Mouse (Mus musculus) cerebellum, adult 8-10 months (tissue): Measurements from ENCODE around the gene Myl9.

ENCODE experiments used
- DNase-seq: peaks from one replicate; pipeline ENCODE4 v3.0.0; 2022

Gene Myl9

DNA sequence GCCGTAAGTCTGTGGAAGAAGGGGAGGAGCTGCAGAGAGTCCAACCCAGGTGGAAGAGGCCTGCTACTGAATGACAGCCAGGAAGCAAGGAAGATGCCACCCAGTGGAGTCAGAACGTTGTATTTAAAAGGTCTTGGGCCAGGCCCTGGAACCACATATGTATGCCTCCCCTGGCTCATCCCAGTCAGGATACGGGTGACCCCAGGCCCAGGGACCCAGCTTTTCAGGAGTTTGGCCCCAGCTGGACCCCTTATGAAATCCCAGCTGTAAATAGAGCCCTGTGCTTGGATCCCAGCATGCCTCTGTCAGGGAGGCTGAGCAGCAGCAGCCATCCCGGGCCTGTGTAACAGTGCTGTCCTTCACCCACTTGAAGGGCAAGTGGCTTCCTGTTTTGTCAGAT lies 10.5 kb upstream of the Myl9 start:
- DNase-seq: no peak

DNA sequence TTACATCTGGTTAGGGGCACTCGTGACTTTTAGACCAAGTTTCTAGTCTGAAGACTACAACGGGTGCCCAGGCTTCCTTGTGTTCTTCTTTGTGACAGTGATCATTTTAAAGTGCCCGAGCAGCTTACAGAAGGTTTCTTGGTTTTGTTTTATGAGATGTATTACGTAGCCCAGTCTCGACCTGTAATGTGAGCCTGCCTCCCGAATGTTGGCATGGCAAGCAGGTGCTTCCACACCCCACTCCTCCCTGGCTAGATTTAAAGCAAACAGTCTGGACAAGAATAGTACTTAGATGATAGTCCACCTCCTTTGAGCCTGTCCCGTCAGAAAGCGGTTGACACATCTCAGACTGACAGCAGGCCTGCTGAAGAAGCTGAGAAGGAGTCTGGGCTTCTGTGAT lies 9.6 kb upstream of the Myl9 start:
- no peak for DNase-seq

DNA sequence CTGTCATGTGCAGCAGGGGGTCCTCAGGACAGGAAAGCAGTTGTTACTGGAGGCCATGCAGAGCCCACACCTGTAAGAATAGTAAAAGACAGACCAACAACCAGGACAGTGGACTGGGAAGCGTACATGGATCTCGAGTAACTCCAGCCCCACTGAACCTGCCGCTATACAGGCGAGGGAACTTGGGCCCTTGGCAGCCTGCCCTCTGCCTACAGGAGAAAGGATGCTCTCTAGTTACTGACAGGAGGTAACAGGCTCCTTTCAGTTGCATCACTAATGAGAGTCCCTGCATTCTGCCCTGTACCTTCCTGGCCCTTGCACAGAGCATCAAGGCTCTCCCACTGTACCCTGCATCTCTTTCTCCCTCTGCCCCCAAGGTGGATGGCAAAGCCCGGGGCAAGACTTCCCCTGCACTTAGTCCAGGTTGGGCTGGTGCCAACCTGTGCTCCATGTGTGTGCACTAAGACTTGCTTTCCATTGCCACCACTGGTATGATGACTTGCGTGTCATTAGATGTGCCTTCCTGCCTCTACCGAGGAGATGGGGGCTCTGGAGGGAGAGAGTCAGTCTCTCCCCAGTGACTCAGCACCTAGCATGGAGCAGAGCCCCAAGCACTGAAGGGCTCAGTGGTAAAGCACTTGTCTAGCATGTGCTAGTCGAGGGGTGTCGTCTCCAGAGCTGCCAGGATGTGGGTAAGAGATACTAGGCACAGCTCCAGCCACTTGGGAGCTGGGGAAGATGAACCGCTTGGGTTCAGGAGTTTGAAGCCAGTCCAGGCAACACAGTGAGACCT lies 8.8 kb upstream of the Myl9 start:
- DNase-seq: no peak

DNA sequence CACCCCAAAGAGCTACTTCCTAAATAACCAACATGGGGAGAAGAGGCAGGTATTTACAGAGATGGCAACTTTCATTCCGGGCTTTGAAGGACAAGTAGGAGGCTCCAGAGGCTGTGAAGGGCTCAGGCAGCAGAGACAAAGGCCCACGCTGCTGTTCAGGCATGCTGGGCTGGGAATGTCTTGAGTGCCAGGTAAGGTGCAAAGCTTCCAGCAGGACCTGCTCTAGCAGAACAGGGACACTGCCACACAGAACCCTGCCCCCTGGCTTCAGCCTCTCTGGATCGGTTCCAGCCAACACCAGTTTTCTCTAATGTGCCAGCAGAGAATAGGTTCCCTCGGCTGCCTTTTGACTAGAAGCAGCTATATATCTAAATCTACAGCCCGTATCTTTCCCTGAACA lies 8.1 kb upstream of the Myl9 start:
- DNase-seq: no peak

DNA sequence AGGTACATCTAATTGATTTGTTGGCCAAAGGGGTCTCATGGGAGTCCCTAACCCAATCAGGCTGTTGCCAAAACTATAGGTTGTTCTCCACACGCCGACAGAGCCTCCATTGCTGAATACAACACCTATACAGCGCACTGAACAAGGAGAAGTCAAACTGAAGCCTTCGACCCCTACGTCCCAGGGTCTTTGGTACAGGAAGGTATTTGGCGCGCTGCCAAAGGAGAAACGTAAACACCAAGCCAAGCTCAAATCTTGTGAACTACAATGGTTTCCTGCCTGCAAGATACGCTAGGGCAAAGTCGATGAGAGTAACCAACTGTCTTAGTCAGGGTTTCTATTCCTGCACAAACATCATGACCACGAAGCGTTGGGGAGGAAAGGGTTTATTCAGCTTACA lies 5.9 kb upstream of the Myl9 start:
- no peak for DNase-seq

DNA sequence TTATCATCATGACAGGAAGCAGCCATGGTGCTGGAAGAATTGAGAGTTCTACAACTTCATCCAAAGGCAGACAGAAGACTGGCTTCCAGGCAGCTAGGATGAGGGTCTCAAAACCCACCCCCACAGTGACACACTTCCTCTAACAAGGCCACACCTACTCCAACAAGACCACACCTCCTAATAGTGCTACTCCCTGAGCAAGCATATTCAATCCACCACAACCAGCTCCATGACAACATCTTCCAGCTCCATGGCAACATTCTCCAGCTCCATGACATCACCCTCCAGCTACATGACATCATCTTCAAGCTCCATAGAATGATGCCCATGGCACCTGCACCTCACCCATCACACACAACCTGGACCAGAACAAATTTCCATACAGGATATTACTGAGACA lies 1.8 kb upstream of the Myl9 start:
- no peak for DNase-seq

DNA sequence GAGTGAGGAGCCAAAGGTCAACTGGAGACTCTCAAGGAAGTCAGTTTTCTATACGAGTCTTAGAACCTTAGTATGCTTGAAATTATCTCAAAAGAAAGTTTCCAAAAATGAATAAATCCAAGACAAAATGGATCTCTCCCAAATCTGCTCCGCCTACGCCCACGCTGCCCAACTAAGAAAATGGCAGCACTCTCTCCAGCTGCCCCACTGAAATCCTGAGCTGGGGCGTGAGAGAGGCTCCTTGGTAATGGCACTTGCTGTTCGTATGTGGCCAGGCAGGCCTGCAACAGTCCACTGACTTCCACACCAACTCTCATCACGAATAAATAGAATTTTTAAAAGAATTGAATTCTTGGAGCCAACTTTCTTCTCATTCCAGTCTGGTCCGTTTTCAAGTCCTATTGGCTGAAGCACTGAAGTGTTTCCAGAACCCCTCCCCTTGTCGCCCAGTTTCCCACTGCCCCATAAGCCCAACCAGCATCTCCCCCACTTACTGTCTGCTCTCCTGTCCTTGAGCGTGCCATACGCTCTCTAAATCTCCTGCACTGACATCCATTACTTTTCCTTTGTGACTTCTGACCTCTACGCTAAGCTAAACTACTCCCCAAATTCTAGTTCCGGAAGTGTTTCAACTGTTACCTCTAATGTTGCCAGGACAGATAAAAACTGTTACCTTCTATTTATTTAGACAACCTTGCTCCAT lies 1.0 kb upstream of the Myl9 start:
- no peak for DNase-seq

DNA sequence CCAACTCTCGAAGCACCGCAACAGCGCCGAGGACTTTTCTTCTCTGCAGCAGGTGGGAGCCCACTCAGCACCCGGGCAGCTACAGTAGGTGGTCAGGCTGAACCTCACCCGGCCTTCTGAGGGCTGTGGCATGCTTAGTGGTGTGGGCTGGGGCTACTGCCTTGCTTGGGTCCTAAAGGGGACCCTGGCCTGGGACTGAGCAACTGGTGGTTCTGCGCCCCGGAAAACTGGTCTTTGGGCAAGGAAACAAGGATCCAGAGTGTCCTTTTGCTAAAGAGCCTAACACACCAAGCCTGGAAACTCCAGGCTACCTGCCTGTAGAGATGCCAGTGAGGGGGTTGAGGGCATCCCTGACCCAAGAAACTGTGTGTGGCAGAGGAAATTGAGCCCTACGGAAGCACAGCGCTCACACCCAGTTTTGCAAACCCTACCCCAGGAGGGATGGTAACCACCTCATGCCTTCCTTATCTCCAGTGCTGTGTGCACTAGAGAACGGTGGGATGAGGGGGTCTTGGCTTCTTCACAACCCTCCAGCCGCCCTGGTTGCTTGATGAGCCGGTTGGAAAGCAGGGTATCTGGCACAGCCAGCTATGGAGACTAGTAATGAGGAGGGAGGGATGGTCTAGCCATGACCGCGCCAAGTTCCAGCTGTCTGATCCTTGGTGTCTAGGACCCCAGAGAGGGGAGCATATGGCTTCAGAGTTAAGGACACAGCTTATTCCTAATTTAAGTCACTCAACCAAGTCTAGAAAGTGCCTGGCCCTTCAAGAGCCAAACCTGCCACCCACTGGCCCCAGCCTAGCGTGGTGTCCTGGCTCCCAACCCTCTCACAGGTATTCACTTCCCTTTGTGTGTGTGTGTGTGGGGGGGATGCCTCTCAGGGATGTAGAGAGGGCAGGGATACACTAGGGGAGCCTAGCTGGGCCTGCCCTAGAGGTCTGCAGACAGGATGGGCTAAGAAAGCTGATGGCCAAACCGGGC lies 525 bp downstream of the Myl9 start:
- DNase-seq: no peak

DNA sequence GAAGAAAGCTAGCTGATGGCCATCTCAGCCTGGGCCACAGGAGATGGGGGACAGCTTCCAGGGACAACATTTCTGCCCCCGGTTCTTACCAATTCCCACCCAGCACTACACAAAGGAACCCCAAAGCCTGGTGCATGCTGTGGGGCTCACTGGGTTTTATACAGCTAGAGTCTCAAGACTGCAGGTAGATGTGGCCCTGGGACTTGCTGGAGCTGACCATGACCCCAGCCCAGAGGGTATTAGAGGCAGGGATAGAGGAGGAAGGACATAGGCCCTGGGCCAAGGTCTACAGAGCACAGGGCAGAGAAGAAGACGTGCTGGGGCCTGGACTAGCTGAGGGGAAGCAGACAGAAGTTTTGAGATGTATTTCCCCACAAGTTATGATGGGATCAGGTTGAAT lies 1.7 kb downstream of the Myl9 start:
- no peak for DNase-seq

DNA sequence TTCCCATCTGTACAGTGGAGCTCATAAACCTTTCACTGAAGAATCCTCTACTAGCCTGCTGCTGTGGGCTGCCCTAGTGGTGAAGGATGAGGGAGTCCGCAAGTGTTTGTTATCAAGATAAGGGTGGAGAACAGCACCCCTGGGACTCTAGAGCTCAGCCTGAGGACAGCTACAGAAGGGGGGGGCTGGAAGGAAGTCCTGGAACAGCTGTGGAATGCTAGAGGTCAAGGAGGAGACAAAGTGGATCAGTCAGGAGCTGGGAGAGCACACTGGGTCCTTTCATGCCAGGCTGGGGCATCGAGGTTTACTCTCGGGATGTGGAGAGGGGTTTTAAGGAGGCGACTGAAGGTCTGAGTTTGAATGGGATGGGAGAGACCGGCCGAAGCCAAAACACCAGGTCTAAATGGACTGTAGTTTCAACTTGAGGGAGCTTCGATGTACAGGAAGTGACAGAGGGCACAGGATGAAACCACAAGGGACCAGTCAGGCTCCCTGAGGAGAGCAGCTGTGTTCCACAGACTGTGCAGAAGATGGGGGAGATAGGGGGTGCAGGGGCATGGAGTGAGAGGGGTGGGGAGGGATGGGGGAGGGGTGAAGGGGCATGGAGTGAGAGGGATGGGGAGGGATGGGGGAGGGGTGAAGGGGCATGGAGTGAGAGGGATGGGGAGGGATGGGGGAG lies 2.2 kb downstream of the Myl9 start:
- no peak for DNase-seq

DNA sequence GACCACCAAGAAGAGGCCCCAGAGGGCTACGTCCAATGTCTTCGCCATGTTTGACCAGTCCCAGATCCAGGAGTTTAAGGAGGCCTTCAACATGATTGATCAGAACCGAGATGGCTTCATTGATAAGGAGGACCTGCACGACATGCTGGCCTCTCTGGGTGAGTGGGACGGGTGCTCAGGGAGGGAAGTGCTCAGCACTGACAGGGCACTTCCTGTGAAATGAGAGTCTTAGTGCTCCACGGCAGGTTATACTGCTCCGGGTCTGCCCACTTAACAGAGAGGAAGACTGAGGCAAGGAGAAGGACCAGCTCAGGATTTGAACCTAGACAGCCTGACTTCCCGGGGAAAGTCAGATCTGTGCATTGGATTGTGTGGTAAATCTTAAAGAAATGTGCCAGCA lies 3.4 kb downstream of the Myl9 start:
- no peak for DNase-seq

DNA sequence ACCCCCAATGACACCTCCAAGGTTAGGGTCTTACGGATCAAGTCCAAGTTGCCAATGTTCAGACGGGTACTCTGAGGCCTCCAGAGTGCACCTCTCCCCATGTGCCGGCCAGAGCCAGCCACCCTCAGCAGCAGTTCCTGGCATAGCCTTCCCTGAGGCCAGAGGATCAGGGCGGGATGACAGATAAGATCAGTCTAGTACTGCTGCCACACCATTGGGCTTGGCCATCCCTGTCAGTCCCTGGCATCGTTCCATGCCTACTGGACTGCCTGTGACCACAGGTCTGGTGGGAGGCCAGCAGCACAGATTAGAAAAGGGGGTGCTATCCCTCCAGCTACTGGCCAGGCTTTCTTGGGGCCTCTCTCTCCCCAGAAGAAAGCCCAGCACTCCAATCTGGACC lies 3.8 kb downstream of the Myl9 start:
- no peak for DNase-seq

DNA sequence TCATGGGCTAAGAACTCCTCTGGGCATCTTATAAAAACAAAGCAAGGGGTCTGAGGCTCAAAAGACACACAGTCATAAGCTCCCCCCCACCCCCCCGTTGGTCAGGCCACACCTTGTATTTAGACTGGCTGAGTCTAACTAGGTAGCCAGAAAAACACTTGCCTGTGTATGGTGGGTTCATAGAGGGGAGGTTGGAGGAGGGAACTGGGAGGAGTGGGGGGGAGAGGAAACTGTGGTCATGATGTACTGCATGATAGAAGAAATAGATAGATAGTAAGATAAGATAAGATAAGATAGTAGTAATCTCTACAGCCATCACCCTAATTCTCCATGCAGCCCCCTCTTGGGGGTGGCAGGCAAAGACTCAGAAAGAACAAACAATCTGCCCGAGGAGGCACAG lies 4.3 kb downstream of the Myl9 start:
- no peak for DNase-seq

DNA sequence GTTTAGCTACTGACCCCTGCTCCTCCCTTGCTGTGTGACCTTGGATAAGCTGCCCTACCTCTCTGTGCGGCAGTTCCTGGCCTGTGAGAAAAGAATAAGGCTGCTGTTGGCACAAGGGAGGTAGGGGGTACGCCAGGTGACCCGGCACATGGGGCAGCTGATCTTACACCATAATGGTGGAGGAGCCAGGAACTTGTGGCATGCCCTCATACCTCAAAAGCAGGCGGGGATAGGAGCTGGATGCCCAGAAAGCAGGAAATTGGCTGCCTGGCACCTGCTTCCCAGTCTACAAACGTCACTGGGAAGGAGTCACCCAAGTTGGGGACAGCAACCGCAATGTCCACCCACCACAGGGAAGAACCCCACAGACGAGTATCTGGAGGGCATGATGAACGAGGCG lies 4.9 kb downstream of the Myl9 start:
- DNase-seq: no peak

DNA sequence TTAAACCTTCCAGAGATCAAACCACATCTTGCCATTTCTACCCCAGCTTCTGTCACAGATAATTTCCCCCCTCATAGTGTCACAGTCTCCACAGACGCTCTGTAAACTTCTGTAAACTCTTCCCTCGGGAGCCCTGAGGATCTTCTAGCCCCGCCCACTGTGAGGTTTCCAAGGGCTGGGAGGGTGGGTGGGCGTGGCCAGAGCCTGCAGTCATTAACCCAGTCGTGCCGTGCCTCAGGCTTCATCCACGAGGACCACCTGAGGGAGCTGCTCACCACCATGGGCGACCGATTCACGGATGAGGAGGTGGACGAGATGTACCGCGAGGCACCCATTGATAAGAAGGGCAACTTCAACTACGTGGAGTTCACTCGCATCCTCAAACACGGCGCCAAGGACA lies 5.5 kb downstream of the Myl9 start:
- DNase-seq: no peak

DNA sequence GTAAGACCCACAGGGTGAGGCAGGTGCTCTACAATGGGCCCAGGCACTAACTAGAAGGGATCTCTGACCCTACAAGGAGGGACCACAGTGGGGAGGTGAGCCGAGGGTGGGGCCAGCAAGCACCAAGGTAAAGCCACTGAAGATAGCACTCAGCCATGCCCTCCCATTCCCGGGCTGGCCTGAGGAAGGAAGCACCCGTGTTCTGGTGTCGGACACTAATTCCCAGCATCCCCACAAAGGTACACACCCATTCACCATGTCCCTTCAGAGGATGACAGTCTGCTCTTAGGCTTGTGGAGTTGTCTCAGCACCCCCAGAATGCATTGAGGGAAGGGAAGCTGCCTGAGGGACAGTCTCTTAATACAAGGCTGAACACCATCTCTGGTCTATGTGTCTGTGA lies 6.1 kb downstream of the Myl9 start:
- no peak for DNase-seq

DNA sequence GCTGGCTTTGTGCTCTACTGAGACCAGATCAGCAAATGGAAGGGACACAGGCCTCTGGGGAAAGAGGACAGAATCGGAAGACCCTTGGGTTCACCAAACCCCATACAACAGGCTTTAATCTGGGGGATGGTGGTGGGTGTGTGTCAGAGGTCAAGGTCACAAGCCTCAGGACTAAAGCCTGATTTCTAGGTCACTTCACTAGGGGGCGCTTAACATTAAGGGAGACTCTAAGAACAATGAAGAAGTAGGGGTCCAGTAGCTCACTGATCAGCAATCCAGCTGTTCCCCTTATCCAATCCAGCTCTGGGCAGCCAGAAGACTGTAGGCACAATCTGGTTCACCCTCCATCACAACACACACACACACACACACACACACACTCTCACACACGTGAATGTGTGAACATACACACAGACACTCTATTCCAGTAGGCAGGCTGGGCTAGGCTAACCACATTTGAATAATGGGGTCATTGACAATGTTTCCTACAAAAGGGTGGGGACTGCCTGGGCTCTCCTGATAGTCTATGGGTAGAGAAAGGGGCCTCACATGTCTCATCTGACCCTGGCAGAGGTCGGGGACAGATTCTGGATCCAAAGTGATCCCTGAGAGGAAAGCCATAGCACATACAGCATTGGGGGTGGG lies 6.7 kb downstream of the Myl9 start:
- DNase-seq: no peak

DNA sequence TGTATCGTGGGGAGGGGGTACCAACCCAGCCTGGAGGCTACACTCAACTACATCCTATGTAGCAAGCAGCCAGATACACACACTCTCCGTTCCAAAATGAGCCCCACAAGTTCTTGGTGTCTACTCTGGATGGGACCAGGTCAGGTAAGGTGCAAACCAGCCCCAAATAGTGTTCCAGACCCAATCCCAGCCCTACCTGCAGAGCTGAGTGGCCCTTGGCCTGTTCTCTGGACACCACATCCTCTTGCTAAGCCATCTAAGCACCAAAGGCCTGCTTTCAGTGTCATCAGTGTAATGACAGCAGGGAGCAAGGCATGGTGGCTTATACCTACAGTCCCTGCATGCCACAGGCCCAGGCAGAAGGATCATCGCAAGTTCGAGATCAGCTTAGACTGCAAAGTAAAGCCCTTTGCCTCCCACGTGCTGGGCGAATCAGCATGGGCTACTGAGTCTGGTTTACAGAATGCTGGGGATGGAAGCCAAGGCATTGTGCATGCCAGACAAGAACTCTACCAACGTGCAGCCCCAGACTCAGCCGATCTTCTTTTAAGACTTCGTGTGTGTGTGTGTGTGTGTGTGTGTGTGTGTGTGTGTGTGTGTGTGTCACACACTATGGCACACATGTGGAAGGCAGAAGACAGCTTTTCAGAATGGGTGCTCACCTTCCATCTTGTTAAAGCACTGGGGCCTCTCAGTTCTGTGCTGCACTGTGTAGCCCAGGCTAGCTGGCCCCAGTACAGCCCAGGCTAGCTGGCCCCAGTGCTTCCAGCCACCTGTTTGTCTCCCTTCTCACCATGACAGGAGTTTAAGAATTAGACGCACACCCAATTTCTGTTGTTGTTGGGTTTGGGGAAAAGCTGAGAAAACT lies 7.5 kb downstream of the Myl9 start:
- no peak for DNase-seq

DNA sequence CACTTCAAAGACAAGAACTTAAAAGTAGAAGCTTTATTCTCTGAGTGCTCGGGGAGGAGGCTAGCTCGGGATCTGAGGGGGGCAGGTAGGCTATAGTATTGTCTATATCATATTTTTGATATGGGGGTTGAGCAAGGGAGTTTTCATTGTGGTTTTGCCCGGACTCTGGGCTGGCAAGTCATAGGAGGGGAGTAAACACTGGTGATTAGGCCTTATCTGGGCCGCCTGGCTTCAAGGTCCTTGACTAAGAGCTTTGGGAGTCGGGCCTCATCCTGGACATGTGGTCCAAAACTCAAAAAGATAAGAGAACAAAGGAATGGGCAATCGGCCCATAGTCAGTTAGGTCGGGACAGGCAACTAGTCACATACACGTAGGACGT lies 8.1 kb downstream of the Myl9 start:
- DNase-seq: no peak

DNA sequence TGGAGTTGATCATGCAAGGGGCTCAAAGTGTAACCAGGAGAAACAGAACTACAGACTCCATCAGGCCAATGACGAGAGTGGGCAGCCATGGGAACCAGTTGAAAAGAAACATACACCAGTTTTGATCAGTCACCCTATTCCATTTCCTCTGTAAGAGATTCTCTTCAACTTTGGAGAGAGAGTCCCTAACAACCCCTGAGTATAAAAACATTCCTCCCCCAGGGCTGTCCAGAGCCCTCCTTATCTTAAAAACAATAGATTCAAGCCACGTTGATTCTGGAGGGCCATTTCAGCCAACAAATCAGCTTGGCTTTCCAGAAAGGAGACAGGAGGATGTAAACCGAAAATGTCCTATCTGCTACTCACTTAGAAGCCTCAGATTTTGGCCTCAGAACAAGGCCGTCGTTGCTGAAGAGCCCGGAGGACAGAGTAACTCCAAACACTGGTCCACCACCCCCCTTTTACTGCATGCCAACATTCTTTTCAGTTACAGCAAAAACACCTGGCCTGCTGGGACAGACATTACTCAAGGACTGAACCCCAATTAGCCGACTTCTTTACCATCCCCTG lies 8.9 kb downstream of the Myl9 start:
- no peak for DNase-seq

DNA sequence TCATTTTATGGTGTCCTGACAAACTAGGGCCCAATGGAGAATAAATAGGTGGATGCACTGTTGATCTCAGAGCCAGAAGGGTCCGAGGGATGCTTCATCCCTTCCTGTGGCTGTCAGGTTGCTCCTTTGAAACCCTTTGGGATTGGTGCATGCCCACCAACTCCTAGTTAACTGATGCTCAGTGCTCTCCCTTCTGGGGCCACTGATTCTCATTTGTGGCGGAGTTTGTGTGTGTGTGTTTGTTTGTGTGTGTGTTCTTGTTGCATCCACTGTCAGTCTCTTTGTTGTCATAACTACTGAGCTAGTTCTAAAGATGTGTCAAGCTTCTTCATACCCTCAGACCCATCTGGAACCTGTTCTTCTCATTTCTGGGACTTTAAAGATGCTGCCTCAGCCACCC lies 9.7 kb downstream of the Myl9 start:
- DNase-seq: no peak
